Mouse (Mus musculus): ENCODE data around the gene Meis2.

- TF ChIP-seq CTCF (conservative IDR thresholded peaks at IDR 0.05; ENCODE audit: low read length) (no peak), POU5F1 (IDR thresholded peaks at IDR 0.05; ENCODE audit: borderline replicate concordance, low read length) (no peak), NANOG (IDR thresholded peaks at IDR 0.05; ENCODE audit: borderline replicate concordance, low read length) (no peak)
These were observed 131.3 kb downstream of the Meis2 start for GRCm38 (mm10) chr2:115934299-115934698.
